Mouse (Mus musculus): ENCODE results near the gene Cbs. TPM values are rescaled to one million over a fixed set of nuclear protein-coding genes. Genes with fewer than 3 reads are reported as not detected.

The Cbs gene
- total RNA-seq, 2 experiments from 2014 or later: 0.82 to 0.95 TPM

DNA sequence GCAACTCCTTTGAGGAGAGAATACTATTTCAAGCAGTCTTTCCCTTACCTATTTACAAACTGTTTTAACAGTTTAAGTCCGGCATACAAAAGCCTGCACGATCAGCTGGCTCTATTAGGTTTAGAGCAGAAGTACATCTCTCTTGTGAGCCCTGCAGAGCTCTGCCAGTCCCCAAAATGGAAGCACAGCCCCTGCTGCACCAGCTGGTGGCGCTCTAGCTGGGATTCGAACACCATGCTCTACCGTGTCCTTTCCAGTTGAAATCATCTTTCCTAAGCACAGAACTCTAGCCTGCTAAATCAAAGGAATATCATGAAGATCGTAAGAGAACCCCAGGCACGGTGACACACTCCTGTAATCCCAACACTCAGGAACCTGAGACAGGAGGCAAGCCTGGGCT lies 30.6 kb downstream of the Cbs start:
- Histone ChIP-seq H3K27ac (no peak overlapping the region), H3K4me3 (no peak overlapping the region)
- intact Hi-C loops (cut with DNase I): no loop called here
- TF ChIP-seq CTCF (IDR thresholded peaks at IDR 0.05): peak; percentile 34; the same call in 1 of the 2 replicates
- DNase-seq: no peak

DNA sequence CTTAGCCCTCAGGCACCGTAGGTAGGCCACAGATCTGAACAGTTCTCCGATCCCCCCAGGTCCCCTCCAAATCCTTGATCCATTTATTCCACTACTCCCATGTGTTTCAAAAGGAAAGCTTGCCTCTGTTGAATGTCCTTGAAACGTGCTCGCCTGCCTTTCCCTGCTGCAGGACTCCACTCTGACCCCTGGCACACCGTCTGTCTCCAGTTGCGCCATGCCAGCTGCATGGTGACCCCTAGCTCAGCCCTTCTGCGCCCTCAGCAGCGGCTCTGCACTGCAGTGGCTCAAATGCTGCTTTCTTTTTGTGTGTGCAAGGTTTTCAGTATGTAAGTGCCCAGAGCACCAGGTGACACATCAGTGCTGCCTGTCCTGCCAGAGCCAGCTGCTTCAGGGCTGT lies 38.4 kb downstream of the Cbs start:
- H3K27ac ChIP-seq: no peak overlapping the region
- TF ChIP-seq CTCF (IDR thresholded peaks at IDR 0.05): no peak
- DNase-seq: no peak
- H3K4me3 ChIP-seq: no peak overlapping the region
- intact Hi-C loops (cut with DNase I): no loop called here

DNA sequence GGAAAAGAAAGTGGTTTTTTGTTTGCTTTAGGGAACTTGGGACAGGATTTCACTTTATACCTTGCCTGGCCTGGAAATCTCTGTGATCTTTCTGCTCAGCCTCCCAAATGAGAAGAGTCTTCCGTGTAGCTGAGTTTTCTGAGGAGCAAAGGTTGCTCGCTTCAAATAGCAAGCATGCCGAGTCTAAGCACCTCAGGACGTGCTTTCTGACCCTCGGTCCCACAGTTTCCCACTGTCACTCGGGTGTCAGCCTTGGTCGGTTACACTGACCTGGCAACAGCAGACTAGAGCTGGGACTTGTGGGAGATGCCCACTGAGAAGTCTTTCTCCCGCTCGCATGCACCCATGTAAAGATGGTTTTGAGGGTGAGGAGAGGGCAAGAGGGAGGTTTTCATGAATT lies 39.1 kb downstream of the Cbs start:
- no peak for DNase-seq
- no peak for TF ChIP-seq CTCF (IDR thresholded peaks at IDR 0.05)
- Histone ChIP-seq H3K4me3 (no peak overlapping the region), H3K27ac (no peak overlapping the region)
- intact Hi-C loops (cut with DNase I): no loop called here

DNA sequence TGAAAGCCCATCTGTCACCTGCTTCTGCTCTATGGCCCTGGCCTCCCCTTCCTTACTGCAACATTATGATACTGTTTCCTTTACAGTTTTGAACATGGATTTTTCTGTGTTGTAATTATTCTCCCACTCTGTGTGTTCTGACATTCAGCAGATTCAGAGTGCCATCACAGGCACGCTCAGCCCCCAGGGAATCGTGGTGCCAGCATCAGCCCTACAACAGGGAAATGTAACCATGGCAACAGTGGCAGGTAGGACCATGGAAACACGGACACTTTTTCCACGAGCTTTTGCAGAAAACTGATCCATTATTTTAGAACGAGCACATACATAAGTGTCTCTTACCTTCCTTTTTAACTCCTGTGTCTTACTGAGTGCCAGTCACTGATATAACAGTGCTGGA lies 42.0 kb downstream of the Cbs start:
- intact Hi-C loops (cut with DNase I): no loop called here
- Histone ChIP-seq H3K27ac (no peak overlapping the region), H3K4me3 (no peak overlapping the region)
- DNase-seq: no peak
- TF ChIP-seq CTCF (IDR thresholded peaks at IDR 0.05): no peak

DNA sequence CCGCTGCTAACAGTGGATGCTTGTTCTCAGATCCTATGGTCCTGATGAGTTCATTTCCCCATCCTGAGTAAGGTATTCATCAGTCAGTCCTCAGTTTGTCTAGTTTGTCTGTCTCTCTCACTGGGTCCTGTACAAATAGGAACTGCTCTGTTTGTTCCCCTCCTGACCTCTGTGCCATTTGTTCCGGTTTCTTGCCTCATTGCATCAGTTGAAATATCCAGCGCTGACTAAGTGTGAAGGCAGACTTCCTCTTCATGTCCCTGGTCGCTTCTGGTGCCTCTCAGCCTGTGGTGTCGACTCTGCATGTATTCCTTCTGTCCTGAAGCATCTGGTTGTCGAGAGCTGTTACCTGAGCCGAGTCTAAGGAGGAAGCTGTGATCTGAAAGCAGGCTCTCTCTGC lies 42.4 kb downstream of the Cbs start:
- Histone ChIP-seq H3K4me3 (no peak overlapping the region), H3K27ac (no peak overlapping the region)
- no peak for DNase-seq
- no peak for TF ChIP-seq CTCF (IDR thresholded peaks at IDR 0.05)
- intact Hi-C loops (cut with DNase I): no loop called here

DNA sequence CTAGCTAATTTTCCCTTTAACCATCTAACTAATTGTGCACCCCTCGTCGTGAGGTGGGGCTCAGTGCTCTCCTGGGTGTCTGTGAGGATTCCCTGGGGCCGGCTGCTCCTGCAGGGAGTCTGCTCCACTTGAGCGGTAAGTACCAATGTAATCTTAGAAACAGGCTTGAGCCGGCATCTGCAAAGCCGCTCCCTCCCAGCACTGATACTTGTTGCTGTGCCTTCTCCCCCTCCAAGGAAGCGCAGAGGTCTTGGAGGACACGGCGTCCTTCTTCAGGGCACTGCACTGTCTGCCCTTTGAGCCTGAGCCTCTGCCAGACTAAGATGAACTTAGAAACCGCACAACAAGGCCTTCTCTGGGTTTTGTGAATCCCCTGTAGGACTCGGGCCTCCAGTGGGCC lies 46.2 kb downstream of the Cbs start:
- no peak for TF ChIP-seq CTCF (IDR thresholded peaks at IDR 0.05)
- H3K4me3 ChIP-seq: no peak overlapping the region
- no peak for DNase-seq
- intact Hi-C loops (cut with DNase I): no loop called here
- no peak overlapping the region for H3K27ac ChIP-seq

DNA sequence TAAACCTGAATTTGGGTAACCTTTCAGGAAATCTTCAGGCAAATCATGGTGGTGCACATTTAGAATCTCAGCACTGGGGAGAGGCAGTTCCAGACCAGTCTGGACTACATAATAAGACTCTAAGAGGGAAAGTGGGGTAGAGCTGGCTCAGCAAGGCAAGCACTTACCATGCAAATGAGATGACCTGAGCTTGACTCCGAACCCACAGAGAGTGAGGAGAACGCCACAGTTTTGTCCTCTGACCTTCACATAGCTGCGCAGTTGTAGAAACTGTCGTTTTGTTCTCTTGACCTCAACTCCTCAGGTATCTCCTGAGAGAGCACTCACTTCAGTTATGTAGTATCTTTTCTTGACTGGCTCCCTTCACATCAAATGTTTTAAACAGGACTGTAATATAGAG lies 48.3 kb downstream of the Cbs start:
- intact Hi-C loops (cut with DNase I): no loop called here
- DNase-seq: no peak
- Histone ChIP-seq H3K27ac (no peak overlapping the region), H3K4me3 (no peak overlapping the region)
- TF ChIP-seq CTCF (IDR thresholded peaks at IDR 0.05): no peak

DNA sequence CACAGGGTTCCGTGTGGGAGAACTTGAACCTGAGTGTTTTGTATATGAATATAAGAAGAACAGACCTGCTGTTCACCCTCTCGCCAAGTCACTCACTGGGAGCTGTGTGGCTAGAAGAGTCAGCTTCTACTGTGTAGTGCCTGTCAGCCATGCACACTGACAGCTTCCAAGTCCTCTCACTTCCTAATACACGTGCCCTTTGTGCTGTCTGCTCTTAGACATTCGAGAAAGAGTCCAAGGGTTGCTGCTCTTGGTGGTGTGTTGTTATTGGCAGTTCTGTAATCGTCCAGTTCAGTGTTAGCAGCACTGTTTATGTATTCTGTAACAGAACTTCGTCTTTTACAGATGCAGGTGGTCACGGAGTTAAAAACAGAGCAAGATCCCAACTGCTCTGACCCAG lies 48.9 kb downstream of the Cbs start:
- no peak for TF ChIP-seq CTCF (IDR thresholded peaks at IDR 0.05)
- no peak for DNase-seq
- intact Hi-C loops (cut with DNase I): no loop called here
- Histone ChIP-seq H3K27ac (no peak overlapping the region), H3K4me3 (no peak overlapping the region)

DNA sequence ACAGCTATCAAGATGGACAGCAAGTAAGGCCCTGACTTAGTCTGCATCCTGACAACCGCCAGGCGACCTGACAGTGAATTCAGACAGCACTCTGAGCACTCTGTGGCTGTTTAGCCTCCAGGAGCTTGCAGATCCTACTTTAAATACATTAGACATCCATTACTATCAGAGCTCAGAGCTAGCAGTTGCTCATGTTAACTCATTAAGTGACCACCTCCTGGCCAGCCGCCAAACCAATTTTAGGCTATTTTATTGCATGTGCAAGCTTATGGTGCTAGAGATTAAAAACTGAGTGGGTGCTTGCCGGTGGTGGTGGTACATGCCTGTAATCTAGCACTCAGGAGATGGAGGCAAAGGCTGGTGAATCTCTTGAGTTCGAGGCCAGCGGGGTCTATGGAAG lies 53.3 kb downstream of the Cbs start:
- TF ChIP-seq CTCF (IDR thresholded peaks at IDR 0.05): no peak
- DNase-seq: no peak
- intact Hi-C loops (cut with DNase I): no loop called here
- H3K4me3 ChIP-seq: no peak overlapping the region
- no peak overlapping the region for H3K27ac ChIP-seq

DNA sequence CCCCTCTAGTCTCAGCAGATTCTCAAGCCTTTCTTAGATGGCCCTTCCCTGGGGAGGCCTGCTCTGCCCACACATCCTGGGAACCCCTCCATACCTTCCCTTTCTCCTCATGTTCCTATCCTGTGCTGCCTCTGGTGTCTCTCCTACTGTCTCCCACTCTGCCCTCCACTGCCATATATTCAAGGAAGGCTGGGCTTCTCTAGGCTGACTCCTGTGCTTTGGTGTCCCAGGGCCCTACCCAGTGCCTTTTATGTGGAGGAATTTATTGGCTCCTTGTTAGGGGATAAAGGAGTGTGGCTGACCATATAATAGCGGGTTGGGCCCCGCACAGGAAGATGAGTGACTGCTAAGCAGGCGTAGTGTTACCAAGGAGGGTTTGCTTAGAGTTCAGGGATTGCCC lies 53.9 kb downstream of the Cbs start:
- intact Hi-C loops (cut with DNase I): no loop called here
- Histone ChIP-seq H3K4me3 (no peak overlapping the region), H3K27ac (no peak overlapping the region)
- no peak for TF ChIP-seq CTCF (IDR thresholded peaks at IDR 0.05)
- DNase-seq: no peak

DNA sequence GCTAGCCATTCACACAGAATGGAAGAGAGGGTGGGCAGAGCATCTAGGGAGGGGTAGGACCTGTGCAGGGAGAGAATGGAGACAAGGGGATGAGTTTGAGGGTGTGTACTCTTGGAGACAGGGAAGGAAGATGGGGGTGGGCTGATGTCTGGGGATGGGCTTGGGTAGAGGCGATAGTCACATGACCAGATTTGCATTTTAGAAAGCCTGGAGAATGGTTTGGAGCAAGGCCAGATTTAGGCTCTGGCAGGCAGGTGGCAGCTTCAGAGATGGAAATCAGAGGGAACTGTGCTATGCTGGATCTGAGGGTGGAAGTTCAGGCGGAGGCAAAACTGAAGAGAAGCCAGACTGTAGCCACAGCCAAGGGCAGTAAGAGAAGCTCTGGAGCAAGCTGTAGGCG lies 56.7 kb downstream of the Cbs start:
- H3K27ac ChIP-seq: no peak overlapping the region
- no peak for TF ChIP-seq CTCF (IDR thresholded peaks at IDR 0.05)
- intact Hi-C loops (cut with DNase I): no loop called here
- H3K4me3 ChIP-seq: no peak overlapping the region
- no peak for DNase-seq

DNA sequence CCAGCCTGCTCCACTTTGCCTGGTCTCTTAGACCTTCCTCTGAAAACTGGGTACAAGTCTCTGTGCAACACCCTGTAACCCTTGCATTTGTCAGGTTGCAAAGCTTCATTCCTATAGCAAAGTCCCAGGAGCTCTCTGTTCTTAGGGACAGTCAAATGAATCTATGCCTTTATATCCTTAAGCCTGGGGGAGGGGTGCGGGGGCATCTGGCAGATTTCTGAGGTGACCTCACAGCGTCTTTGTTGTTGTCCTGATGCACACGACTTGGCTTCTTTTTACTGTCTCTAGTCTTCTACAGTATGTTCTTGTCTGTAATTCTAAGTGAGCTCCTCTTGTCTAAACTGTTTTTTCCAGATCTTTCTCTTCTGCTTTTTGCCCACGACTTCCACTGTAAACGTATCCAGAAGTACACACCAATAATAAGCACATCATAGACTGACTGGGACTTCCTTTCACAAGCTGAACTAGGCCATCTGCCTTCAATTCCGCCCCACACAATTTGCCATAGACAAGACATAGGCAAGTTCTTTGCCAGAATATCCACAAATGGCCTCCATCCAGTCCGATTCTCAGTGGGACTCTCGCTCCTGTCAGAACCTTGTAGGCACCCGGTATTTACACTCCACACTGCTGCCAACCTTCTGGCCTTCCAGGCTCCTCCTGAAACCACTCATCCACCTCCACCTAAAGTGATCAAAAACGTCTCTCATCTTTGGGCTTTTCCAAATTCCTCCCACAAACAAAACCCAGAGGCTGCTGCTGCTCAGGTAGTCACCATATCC lies 60.5 kb downstream of the Cbs start:
- H3K27ac ChIP-seq: peak overlapping the region; percentile 6; the same call in 1 of the 2 replicates
- no peak for TF ChIP-seq CTCF (IDR thresholded peaks at IDR 0.05)
- no peak overlapping the region for H3K4me3 ChIP-seq
- DNase-seq: no peak
- intact Hi-C loops (cut with DNase I): no loop called here

DNA sequence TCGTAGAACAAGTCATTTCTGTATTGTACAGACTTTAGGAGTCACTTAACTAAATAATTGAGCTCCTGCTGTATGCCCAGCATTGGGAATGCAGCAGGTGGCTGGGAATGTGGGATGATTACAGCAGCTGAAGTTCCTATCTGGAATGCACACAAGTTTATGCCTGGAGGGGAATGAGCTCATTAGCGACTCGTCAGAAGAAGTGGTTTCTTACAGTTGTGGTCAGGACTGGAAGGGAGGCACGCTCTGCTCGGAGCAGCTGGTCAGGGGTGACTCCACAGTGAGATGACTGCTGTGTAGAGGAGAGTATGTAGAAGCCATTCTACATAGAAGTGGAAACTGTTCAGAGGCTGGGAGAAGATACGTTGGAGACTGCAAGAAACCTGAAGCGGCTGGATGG lies 62.4 kb downstream of the Cbs start:
- TF ChIP-seq CTCF (IDR thresholded peaks at IDR 0.05): no peak
- no peak overlapping the region for H3K4me3 ChIP-seq
- intact Hi-C loops (cut with DNase I): no loop called here

DNA sequence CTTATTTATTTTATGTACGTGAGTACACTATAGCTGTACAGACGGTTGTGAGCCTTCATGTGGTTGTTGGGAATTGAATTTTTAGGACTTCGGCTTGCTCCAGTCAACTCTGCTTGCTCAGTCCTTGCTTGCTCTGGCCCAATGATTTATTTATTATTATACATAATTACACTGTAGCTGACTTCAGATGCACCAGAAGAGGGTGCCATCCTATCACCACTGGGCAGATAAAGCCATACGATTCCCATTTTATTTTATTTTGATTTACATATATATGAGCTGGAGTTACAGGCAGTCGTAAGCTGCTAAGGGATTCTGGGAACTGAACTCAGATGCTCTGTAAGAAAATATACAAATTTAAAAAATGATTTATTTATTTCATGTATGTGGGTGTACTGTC lies 65.3 kb downstream of the Cbs start:
- Histone ChIP-seq H3K27ac (peak overlapping the region; percentile 76; the same call in 1 of the 2 replicates), H3K4me3 (no peak overlapping the region)
- DNase-seq: no peak
- intact Hi-C loops (cut with DNase I): no loop called here
- peak; percentile 6; the same call in 1 of the 2 replicates for TF ChIP-seq CTCF (IDR thresholded peaks at IDR 0.05)

More for the DNA sequence above, 62.4 kb downstream of the Cbs start:
- H3K27ac ChIP-seq: no peak overlapping the region
- DNase-seq: no peak

Measured in gastrocnemius, adult 2 months (tissue).